Mouse (Mus musculus): Measurements from ENCODE around the gene Mrpl53.

Gene Mrpl53

GRCm38 (mm10) chr6:83108762-83109668 lies at the start of gene Mrpl53:
TSS of gene Mrpl53 (plus strand) at chr6:83109040.
- no peak for DNase-seq (ENCODE audit: low spot score)

- no peak for DNase-seq (ENCODE audit: low spot score)
These were observed 42.8 kb upstream of the Mrpl53 start for GRCm38 (mm10) chr6:83065995-83066394.

- DNase-seq (ENCODE audit: low spot score) = no peak
These were observed 42.4 kb upstream of the Mrpl53 start for GRCm38 (mm10) chr6:83066441-83066840.

GRCm38 (mm10) chr6:83068221-83068620 lies 40.6 kb upstream of the Mrpl53 start:
- no peak for DNase-seq (ENCODE audit: low spot score)

- DNase-seq (ENCODE audit: low spot score) = no peak
These were observed 39.9 kb upstream of the Mrpl53 start for GRCm38 (mm10) chr6:83068706-83069487.

GRCm38 (mm10) chr6:83069488-83070246 lies 39.2 kb upstream of the Mrpl53 start:
- DNase-seq (ENCODE audit: low spot score) = no peak

GRCm38 (mm10) chr6:83070247-83070310 lies 38.8 kb upstream of the Mrpl53 start, which contains the start of gene Tlx2:
TSS of gene Tlx2 (minus strand) at chr6:83070293.
- DNase-seq (ENCODE audit: low spot score) = no peak

GRCm38 (mm10) chr6:83070311-83071219 lies 38.3 kb upstream of the Mrpl53 start:
- DNase-seq (ENCODE audit: low spot score) = no peak

- no peak for DNase-seq (ENCODE audit: low spot score)
These were observed 37.6 kb upstream of the Mrpl53 start for GRCm38 (mm10) chr6:83071220-83071619.

- no peak for DNase-seq (ENCODE audit: low spot score)
These were observed 33.9 kb upstream of the Mrpl53 start for GRCm38 (mm10) chr6:83074979-83075378.

GRCm38 (mm10) chr6:83077630-83078323 lies 31.1 kb upstream of the Mrpl53 start, which contains the start of gene Pcgf1:
TSS of gene Pcgf1 (plus strand) at chr6:83077869.
- no peak for DNase-seq (ENCODE audit: low spot score)

GRCm38 (mm10) chr6:83078324-83078858 lies 30.4 kb upstream of the Mrpl53 start:
- DNase-seq (ENCODE audit: low spot score) = peak; percentile 99

- no peak for DNase-seq (ENCODE audit: low spot score)
These were observed 28.6 kb upstream of the Mrpl53 start for GRCm38 (mm10) chr6:83080210-83080609.

- DNase-seq (ENCODE audit: low spot score) = no peak
These were observed 25.3 kb upstream of the Mrpl53 start for GRCm38 (mm10) chr6:83083497-83083896.

GRCm38 (mm10) chr6:83084477-83084876 lies 24.4 kb upstream of the Mrpl53 start:
- no peak for DNase-seq (ENCODE audit: low spot score)

- no peak for DNase-seq (ENCODE audit: low spot score)
These were observed 22.5 kb upstream of the Mrpl53 start, which contains the start of gene Lbx2 for GRCm38 (mm10) chr6:83086121-83087035. TSS of gene Lbx2 (plus strand) at chr6:83086367.

GRCm38 (mm10) chr6:83087205-83087925 lies 21.5 kb upstream of the Mrpl53 start:
- no peak for DNase-seq (ENCODE audit: low spot score)

- DNase-seq (ENCODE audit: low spot score) = no peak
These were observed 20.9 kb upstream of the Mrpl53 start for GRCm38 (mm10) chr6:83087926-83088260.
